Mouse (Mus musculus) gonadal fat pad, adult 2 months (tissue): ENCODE results near the gene Trim31. TPM values are rescaled to one million over a fixed set of nuclear protein-coding genes. Genes with fewer than 3 reads are reported as not detected.

Source experiments
- DNase-seq: peaks from one replicate; pipeline ENCODE4 v3.0.0-alpha.2; 2012; ENCODE audit warnings: low read depth
- polyA plus RNA-seq: library from polyadenylated mRNA; depleted of rRNA; stranded (reverse); fragments of >200 nt; gene quantifications from 2 replicates; pipeline ENCODE4 v1.2.3, GENCODE M21; 2012

Trim31 gene
- polyA plus RNA-seq, 1 experiment, result 0.04 TPM

DNA sequence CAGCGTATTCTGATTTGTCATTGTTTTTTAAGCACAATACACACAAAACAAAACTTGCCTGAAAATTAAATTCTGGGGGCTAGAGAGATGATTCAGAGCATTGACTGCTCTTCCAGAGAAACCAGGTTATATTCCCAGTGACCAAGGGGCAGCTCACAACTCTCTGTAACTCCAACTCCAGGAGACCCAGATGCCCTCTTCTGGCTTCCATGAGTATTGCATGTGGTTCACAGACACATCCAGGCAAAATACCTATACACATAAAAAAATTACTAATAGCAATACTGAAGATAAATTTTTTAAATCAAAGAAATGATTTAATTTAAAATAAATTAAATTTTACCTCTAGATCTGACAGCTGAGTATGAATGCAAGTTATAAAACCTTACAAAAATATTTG is 1.3 kb upstream of the Trim31 start:
- no peak for DNase-seq

DNA sequence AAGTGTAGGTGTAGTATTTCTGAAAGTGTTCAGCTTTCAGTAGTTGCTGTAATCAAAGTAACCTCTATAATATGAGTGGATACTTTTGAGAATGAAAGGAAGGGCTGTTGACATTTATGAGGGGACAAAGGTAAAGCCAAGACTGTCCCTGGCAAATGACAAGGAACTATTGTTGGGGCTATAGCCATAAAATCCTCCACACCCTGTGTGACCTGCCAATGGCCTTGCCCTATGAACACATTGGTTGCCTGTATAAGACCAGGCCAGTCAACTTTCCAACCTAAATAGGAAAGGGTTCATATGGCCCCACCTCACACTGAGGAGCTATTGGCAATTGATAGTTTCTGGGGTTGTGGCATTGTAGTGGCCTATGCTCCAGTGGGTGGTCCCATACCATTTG is 853 bp upstream of the Trim31 start:
- DNase-seq, result no peak

DNA sequence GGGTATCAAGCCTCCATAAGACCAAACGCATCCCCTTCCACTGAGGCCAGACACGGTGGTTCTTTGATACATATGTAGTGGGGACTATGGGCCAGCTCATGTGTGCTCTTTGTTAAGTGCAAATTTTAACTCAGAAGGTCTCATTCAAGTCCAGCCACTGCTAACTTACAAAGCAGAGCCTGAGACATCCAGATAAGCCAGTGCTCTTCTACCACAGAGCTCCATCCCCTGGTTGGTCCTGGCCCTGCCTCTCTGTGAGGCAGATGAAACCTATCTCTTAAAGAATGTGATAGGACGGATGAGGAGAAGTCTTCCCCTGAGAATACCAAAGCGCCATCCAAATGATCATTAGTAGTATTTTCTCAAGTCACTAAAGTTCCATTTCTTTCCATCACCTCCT is 1.5 kb downstream of the Trim31 start:
- no peak for DNase-seq

DNA sequence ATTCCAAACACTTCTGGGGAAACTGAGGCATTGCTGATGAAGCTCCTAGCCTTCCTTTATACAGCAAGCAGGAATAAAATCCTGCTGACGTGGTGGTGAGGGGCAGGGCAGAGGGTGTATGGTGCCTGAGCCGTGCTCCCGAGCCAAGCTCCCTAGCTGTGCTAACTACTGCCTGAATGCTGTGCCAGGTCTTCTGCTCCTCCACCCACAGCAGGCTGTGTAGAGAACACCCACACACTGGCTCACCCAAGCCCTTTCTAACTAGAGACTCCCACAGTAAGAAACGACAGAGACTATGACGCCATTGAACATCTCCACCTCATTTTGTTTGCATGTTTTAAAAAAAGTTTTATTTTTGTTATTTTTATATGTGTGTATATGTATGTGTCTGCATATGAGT is 2.1 kb downstream of the Trim31 start:
- DNase-seq, result no peak

DNA sequence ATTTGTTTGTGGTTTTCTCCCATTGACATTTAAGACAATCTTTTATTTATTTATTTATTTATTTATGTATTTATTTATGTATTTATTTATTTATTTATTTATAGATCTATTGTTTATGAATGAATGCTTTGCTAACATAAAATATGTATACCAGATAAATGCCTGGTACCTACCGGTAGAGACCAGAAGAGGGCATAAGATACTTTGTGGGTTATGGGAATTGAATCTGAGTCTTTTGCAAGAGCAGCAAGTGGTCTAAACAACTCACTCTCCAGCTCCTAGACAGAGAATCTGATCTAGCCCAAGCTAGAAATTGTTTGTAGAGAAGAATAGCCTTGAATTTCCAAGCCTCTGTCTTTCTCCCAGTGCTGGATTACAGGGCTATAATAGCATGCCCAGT is 2.8 kb downstream of the Trim31 start:
- no peak for DNase-seq

DNA sequence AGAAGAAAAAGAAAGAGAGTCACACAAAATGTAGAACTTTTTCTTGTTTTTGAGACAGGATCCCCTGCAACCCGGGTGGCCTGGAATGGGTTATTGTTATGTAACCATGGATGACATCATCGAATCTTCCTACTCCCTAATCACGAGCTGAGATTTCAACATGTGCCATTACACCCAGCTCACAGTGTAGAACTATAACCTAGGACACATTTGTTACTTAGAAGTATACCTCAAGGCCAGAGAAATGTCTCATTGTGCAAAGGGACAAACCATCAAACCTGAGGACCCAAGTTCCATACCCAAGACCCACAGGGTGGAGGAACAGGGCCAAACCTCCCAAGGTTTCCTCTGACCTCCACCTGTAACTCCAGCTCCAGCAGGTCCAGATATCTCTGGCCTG is 5.7 kb downstream of the Trim31 start:
- no peak for DNase-seq

DNA sequence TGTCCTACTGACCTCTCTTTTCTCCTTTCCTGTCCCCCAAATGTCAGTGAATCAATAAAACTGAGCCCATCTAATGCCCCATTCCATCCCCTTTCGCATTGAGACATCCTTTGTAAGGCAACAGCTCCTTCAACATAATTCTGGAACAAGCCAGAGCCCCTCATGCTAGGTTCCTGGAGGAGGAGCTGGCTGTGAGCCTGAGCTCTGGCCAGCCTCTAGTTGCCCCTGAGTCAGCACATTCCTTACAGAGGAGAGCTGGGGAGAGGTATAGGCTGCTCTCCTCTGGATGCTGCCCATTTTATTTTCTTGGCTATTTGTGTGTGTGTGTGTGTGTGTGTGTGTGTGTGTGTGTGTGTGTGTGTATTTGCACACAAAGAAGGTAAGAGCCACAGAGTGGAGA is 10.3 kb downstream of the Trim31 start:
- DNase-seq, result no peak

DNA sequence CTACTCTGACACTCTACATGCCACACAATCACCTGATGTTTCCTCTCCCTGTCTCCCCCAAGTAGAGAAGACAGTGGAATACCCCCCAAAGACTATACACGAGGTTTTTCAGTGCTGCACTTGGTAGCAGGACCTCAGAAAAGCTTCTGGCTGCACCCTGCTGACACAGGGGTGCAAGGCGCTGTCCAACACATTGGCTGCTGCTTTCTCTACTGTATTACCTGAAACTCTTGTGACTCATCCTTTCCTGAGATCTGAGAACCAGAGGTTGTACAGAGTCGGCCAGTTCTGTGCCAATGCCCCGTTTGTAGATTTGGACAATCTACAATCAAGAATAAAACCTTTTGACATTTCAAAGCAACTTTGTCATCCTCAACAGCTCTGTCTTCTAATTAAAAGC is 11.9 kb downstream of the Trim31 start:
- DNase-seq, result no peak

DNA sequence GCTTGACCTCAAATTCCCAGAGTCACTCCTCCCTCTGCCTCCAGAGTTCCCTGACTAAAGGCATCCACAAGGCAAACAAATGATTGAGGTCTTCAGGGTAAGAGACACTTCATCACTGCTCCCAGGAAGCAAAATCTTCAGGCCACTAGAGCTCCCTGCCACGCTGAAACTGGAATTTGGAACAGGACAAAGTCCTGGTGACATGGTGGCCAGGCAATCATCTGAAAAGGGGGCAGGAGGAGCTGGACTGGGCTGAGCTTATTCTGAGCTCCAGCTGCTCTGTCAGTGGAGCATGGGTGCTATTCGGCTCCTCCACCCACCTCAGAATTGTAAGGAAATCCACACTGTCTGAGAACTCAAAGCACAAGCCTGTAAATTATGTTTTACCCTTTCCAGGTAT is 14.1 kb downstream of the Trim31 start:
- no peak for DNase-seq

DNA sequence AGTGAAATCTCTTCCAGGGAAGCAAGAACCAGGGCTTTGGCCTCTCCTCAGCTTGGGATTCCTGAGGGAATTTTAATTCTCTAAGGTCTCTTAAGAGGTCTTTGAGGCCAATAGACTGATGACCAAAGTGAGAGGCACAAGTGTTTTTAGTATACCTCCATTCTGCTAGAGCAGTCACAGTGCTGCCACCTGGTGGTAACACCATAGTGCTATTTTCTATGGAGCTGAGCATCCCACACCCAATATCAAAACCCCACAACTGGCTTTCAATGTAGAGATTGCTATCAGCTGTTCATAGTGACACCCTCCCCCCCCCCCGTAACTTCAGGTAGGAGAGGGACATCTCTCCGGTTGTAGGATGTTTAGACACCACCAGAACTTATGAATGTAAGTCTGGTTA is 16.2 kb downstream of the Trim31 start:
- no peak for DNase-seq

DNA sequence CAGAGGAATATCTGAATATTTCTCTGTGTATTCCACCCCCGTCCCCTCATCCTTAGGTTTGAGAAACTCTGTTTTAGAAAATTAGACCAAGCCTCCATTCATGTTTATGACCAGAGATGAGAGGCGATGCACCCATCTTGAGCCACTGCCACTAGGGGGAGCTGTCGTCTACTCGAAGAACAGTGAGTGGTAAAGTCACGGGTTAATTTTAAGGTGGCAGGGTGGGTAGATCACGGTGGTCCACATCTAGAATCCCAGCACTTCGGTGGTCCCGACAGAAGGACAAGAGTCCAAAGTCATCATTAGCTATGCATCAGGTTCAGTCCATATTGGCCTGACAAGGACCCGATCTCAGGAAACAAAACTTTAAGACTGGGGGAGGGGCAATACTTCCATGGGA is 17.2 kb downstream of the Trim31 start:
- no peak for DNase-seq

DNA sequence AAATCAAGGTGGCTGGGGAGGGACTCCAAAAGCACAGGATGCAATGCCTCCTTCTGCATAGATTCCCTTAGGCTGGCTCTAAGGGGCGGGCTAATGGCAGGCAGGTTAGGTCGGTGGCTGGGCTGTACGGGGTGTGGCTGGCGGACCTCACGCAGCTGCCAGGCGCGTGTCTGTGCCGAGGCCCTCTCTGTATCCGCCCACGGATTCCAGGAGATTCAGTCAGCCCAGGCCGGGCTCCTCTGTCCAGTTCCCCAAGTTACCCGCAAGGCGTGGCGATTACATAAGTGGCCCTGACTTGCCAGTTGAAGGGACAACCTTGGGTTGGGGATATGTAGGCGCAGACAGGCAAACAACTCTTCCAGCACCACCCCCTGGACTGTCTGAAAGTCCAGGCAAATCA is 22.3 kb downstream of the Trim31 start:
- DNase-seq, result peak; percentile 55

DNA sequence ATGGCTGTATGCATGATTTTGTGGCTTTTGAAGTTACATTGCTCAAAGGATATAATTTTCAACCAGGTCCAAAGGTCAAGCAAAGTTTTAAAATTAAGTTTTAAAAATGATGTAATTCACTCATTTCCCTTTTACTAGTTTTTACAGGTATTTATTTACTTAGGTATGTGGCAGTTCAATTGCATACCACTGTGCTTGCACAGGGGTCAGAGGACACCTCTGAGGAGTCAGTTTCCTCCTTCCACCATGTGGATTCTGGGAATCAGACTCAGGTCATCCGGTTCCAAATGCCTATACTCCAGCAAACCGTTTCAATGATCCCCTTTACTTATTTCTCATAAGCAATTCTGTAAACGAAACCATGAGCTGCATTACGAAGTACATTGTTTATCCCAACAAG is 24.8 kb downstream of the Trim31 start:
- no peak for DNase-seq

DNA sequence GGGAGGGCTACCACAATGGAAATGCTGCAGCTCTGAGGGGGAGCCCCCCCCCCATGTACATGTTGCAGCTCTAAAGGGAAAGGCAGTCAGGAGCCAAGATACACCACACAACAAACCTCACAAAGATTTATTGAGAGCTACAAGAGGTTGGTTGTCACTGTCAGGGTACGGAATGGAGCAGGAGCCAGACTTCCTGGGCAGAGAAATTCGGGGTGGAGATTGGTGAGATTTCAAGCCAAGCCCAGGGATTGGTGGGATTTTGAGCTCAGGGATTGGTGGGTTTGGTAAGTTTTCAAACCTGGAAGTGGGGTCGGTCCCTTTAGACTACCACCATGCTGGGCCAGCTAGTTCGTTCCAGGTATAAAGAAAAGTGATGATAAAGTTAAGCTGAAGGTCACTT is 25.6 kb downstream of the Trim31 start:
- DNase-seq, result no peak

DNA sequence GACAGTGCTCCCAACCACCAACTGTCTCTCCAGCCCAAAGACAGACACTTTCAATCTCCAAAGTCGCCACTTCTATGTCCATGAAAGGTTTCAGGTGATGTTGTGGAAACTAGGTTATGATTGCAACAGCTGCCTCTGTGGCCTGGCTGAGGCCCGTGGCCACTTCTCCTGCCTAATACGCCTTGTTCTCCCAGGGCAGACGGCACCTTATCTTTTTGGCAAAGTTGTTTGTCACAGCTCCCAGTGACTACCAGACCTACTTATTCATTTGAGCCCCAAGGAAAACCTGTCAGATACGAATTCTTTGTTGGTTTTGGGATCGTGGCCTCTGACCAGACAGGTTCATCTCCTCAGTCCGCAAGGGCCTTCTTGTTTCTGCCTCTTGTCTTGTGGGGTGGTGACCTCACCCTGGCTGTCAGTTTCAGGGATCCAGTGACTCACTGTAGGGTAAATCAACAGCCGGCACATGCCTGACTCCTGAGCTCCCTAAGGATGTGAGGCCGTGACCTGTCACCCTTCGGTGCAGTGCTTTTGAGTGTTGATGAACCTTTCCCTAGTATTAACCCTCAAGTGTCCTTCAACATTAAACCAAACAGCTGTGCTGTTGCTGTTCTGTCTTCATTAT is 29.7 kb downstream of the Trim31 start:
- no peak for DNase-seq

DNA sequence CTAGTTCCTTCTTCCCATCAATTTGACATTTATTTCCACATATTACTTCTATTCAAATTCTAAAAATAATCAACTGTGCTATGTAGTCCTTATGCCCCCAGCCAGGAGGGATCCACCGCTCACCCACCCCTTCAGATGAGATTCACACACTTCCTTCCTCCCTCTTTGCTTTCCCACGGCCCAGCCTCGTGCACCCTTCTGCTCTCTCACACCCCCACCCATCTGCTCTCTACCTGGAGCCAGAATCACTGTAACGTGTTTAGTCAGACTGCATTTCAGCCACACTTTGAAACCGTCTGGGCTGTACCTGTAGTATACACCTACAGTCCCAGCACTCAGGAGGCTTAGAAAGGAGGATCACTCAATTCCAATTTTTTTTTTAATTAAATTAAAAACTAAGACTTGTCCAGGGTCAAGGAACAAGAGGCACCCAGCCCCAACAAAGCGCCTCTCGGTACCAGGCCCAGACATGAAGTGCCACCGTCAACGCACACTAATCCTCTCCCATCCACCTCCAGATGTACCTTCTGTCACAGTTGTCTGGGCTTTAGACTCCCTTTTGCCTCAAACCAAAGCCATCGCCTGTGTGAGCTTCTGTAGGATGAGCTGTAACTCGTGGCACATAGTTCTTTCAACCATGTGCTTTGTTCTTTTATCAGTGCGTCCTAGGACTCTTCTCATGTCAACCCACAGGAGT is 31.5 kb downstream of the Trim31 start:
- no peak for DNase-seq

DNA sequence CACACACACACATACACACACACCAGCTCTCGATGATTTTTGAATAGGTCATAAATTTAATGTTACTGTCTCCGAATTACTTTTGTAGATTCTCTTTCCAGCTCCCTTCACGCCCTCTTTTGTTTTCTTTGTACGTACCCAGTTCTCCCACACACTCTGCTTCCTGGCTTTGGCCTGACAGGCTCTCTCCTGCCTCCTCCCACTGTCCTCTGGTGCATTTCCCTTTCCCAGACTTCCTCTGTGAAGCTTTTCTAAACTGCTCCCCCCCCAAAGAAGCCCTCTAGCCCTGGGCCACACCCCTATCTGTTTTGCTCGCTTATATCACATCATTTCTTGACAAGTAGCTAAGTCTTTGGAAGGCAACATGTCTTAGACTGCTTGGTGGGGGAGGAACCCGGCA is 32.3 kb downstream of the Trim31 start:
- no peak for DNase-seq

DNA sequence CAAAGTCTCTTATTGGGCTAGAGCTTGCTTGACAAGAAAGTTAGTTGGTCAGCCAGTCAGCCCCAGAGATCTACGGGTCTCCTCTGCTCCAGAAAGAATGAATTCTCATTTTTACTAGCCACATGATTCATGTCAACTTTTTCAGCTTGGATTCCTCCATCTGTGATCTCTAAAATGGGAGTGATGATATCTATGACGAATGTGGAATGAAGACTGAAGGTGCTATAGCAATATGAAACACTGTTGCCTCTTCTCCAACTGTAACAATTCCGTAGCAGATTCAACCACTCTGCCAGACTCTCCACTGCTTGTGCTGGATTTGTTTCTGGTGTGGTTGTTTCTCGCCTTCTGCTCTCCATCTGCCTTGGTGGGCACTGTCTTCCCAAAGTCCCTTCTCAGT is 33.2 kb downstream of the Trim31 start:
- DNase-seq, result no peak

DNA sequence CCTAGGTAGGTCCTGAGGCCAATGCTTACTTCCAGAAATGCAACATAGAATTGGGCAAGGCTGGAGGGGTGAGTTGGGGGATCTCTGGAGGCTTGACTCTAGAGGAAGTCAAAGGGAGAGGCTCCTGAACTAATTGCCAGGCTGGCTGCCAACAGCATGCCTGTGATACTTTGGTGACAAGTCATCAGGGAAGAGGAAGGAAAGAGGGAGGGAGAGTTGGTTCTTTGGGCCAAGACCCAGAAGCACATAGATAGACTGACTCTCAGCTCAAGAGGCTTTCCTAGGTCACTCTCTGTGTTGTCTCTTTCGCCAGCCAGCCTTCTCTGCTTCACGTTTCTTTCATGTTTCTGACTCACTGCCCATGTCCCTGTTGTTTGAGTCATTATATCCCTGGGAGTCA is 33.9 kb downstream of the Trim31 start:
- no peak for DNase-seq

DNA sequence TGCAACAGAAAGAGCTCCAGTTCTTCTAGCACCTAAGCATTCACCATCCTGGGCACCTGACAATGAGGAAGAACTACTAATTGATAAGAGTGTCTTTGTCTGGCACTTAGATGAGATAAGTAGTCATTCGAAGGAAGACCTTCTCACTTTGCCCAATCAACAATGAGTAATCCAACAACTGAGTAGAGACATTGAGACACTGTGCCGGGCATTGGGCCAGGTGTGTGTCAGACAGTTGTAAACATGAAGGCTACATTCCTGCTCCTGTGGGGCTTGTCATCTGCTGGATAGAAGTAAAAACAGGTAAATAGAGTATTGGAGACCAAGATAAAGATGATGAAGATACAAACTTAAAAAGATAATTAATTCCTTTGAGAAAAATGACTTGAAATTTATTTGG is 40.1 kb downstream of the Trim31 start:
- no peak for DNase-seq

DNA sequence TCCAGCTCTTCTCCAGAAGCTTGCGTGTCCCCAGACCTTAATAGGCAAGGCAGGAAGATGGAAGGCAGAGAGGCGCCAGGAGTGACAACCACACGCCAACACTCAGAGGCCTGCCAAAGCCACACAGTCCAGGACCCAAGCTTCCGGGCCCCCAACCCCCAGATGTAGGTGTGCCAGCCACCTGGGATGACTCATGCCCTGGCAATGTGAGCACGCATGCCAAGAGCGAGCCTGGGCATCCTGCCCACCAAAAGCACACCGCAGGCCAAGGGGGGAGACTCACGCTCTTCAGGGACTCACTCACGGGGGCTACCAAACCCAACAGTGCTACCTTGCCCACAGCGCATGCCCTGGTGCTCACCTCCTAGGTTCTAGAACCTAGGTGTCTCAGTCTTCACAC is 44.5 kb downstream of the Trim31 start:
- DNase-seq, result no peak

DNA sequence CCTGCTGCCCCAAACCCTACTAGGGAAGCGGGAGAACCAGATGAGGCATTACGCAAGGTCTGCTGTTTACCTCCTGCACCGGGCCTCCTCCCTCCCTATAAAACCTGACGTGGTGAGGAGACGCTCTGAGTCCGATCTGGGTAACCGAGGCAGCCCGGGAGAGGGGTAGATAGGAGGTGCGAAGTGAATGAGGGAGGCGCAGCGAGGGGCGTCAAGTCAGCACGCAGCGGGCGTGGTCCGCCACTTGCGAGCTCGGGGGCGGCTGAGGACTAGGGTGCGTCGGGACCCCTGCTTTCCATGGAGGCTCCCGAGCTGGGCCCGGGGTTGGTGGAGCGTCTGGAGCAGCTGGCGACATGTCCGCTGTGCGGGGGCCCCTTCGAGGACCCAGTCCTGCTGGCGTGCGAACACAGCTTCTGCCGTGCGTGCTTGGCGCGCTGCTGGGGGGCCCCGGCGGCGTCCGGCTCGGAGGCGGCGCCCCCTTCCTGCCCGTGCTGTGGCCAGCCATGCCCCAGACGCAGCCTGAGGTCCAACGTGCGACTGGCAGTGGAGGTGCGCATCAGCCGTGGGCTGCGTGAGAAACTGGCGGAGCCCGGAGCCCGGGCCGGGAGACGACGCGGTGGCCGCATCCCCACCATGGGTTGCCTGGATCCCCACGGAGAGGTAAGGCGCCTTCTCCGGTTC is 45.0 kb downstream of the Trim31 start, which contains the start of gene Rnf39:
TSS of gene Rnf39 (plus strand) at position 128 of the 681 bp plus-strand sequence.
- DNase-seq, result no peak

DNA sequence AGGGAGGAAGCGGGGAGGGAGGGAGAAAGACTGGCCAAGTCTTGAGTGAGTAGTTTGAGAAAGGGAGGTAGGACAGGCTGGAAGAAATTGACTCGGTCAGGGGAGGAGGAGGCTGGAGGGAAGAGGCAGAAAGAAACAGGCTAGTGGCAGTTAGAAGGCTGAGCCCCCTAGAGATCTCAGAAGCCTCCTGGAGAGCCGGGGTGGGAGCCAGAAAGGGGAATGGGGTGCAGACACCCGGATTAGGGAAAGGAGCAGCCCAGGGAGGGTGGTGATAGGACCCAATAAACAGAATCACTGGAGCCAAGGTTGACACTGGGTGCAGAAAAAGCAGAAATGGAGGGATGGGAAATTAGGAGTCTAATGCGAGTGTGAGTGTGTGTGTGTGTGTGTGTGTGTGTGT is 45.8 kb downstream of the Trim31 start:
- no peak for DNase-seq
